Mouse (Mus musculus) layer of hippocampus, adult 9-11 months (tissue): Measurements from ENCODE around the gene Gse1.
"Not testable (repeated sequence)": the region's sequence is repeated elsewhere in the genome, so short reads cannot be mapped to it uniquely, and the experiment has no call there.

Source experiments
- DNase-seq: peaks from one replicate; pipeline ENCODE4 v3.0.0; 2022

Gene Gse1

GRCm38 (mm10) chr8:120329030-120329748 is 100.9 kb downstream of the Gse1 start:
- DNase-seq = peak; percentile 43

- no peak for DNase-seq
Observed at GRCm38 (mm10) chr8:120331027-120331426, 102.8 kb downstream of the Gse1 start.

GRCm38 (mm10) chr8:120332379-120333229 is 104.3 kb downstream of the Gse1 start:
- no peak for DNase-seq

GRCm38 (mm10) chr8:120333681-120334080 is 105.4 kb downstream of the Gse1 start:
- no peak for DNase-seq

- DNase-seq = not testable (repeated sequence)
Observed at GRCm38 (mm10) chr8:120334261-120334660, 106.0 kb downstream of the Gse1 start.

GRCm38 (mm10) chr8:120334878-120335261 is 106.6 kb downstream of the Gse1 start:
- DNase-seq = no peak

- no peak for DNase-seq
Observed at GRCm38 (mm10) chr8:120335262-120336086, 107.2 kb downstream of the Gse1 start.

- DNase-seq = no peak
Observed at GRCm38 (mm10) chr8:120336087-120336380, 107.8 kb downstream of the Gse1 start.

GRCm38 (mm10) chr8:120336909-120337555 is 108.8 kb downstream of the Gse1 start:
- DNase-seq = no peak

GRCm38 (mm10) chr8:120337627-120338026 is 109.4 kb downstream of the Gse1 start:
- no peak for DNase-seq

- no peak for DNase-seq
Observed at GRCm38 (mm10) chr8:120338678-120339077, 110.4 kb downstream of the Gse1 start.

GRCm38 (mm10) chr8:120339743-120340142 is 111.5 kb downstream of the Gse1 start:
- no peak for DNase-seq

GRCm38 (mm10) chr8:120341124-120341523 is 112.9 kb downstream of the Gse1 start:
- no peak for DNase-seq

GRCm38 (mm10) chr8:120342847-120343548 is 114.7 kb downstream of the Gse1 start:
- DNase-seq = no peak

- no peak for DNase-seq
Observed at GRCm38 (mm10) chr8:120343582-120343981, 115.3 kb downstream of the Gse1 start.

- no peak for DNase-seq
Observed at GRCm38 (mm10) chr8:120344166-120344565, 115.9 kb downstream of the Gse1 start.

- DNase-seq = no peak
Observed at GRCm38 (mm10) chr8:120344583-120344982, 116.3 kb downstream of the Gse1 start.

GRCm38 (mm10) chr8:120347734-120348341 is 119.6 kb downstream of the Gse1 start:
- DNase-seq = no peak

GRCm38 (mm10) chr8:120348922-120349321 is 120.7 kb downstream of the Gse1 start:
- DNase-seq = no peak

GRCm38 (mm10) chr8:120351332-120352071 is 123.2 kb downstream of the Gse1 start:
- no peak for DNase-seq

GRCm38 (mm10) chr8:120352096-120352495 is 123.8 kb downstream of the Gse1 start:
- DNase-seq = peak; percentile 67
